Mouse (Mus musculus): ENCODE results near the gene Eid1.

DNA sequence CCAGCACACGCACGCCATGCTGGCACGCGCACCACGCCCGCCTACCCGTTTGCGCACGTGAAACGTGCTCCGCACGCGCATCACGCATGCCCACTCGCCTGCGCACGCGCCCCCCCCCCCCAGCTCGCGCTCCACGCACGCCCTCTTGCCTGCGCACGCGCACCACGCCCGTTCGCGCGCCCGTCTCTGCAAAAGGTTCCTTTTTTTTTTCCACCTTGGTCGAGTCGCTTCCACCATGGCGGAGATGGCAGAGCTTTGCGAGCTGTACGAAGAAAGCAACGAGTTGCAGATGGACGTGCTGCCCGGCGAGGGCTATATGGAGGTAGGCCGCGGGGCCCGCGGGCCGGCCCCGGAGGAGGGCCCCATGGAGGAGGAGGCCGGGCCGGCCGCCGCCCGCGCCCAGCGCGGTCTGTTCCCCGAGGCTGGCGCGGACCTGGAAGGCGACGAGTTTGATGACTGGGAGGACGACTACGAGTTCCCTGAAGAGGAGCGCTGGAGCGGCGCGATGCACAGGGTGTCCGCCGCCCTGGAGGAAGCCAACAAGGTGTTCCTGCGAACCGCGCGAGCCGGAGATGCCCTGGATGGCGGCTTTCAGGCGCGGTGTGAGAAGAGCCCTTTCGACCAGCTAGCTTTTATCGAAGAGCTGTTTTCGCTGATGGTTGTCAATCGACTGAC lies at the start of gene Eid1:
- no peak for TF ChIP-seq CTCF (IDR thresholded peaks at IDR 0.05; ENCODE audit: low read depth, low read length)
- no peak; the same call in 1 of the 2 replicates for TF ChIP-seq POLR2A (IDR thresholded peaks at IDR 0.05; ENCODE audit: borderline replicate concordance, low read depth, low read length)

Measured in bone marrow macrophage, adult 2 months (primary cell).